Mouse (Mus musculus) central nervous system, embryonic 14 days (tissue): ENCODE data around the gene Ranbp10. TPM values are rescaled to one million over a fixed set of nuclear protein-coding genes. Genes with fewer than 3 reads are reported as not detected.

Experiments
- polyA plus RNA-seq: library from polyadenylated mRNA; depleted of rRNA; stranded (reverse); fragments of >200 nt; gene quantifications from 2 replicates; pipeline ENCODE4 v1.2.3, GENCODE M21; 2012; rRNA removed

Ranbp10 gene
- polyA plus RNA-seq: 33.4 and 35.4 TPM in 2 replicates

DNA sequence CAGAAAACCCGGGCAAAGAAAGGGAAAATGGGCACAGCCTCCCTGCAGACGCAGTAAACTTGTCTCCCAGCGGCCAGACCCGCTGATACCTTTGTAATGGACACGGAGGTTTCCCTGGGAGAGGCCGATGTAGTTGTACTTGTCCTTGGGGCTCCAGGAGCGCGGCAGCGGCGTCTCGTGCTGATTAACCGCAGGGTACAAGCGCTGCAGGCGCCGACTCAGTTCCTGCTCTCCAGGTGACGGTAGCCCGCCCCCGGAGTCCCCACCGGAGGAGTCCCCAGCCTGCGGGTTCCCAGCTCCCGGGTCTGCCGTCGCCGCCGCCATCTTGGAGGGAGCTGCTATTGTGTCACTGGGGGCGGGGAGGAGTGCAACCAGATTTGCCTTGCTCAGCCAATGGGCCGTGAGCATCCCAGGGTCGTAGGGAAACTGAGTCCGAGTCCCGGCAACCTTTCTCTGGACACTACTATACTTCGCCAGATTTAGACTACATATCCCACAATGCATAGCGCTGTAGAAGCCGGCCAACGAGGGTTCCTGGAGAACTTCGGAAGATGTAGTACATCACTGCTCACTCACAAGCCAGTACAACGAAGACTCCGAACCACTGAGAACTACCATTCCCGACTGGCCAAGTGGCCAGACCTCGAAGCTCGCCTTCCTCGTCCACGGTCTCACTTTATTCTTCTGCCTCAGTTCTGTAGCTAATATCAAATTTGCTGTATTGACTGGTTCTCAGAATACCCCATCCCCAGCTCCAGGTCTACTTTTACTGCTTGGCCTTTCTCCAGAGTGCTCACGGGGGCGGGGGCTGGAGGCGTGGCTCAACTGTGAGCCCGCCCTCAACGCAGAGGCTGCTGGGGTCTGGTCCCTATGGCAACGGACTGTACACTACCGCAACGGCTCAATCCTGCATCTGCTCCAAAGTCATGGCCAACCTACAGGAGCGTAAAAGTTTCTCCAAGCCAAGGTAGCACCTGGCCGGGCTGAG is at the start of gene Ranbp10, which contains the start of gene Tsnaxip1:
TSS of gene Ranbp10 (minus strand) at position 490 of the 988 bp plus-strand sequence.
TSS of gene Tsnaxip1 (plus strand) at position 871 of the 988 bp plus-strand sequence.

DNA sequence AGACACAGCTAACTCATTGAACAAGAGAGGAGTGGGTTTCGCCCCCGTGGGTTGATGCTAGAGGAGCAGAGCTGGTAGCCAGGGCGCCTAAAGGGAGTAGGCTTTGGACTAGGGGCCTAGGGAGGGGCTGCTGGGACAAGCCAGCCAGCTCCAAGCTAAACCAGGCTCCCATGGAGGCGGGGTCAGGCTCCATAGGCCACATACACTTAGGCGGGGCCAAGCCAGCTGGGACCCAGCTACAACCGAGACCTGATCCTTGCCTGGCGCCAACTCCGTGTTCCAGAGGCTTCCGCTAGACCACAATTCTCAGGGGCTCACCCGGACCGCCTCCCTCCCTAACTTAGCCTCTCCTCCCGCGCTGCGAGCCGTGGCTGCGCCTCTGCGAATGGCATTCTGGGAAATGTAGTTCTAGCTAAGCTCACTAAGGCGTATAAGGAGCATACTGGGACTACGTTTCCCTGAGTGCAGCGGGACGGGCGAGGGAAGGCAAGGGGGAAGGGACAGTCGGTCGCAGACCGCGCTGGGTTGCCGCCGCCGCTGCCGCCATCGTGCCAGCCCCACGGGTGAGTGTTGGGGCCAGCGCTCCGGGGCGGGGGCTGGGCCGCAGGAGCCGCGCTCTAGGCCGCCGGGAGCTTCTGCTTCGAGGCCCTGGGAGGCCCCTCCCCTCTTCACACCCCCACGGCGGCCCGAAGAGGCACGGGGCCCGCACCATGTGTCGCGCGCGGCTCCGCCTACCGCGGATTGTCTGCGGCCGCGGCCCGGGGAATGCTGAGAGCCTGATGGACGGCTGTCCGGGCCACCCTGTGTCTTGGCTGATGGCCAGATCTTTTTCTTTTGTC is 33.2 kb upstream of the Ranbp10 start, which contains the start of gene Nutf2:
TSS of gene Nutf2 (plus strand) at position 438 of the 839 bp plus-strand sequence.

GRCm38 (mm10) chr8:105854715-105855216 is 27.6 kb upstream of the Ranbp10 start, which contains the start of gene Thap11:
Thap11 (plus strand) TSS chr8:105855132.

DNA sequence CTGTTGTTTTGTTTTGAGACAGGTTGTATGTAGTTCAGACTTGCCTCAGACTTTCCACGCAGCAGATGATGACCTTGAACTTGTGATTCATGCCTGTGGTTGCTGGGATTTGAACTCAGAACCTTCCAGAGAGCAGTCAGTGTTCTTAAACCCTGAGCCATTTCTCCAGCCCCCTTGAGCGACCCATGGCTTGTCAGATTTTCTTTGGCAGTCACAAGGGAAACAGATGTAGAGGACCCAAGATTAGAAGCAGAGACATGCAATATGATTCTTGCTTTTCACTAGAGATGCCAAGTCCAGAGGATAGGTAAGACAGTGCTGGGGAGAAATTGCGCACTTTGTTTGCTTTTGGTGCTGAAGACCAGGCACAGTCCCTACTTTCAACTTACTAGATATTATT is 26.0 kb upstream of the Ranbp10 start, which contains the start of gene Cenpt:
TSS of gene Cenpt (minus strand) at position 101 of the 400 bp plus-strand sequence.

GRCm38 (mm10) chr8:105758277-105759108 is 68.7 kb downstream of the Ranbp10 start, which contains the start of gene Gfod2:
Gfod2 (minus strand) TSS chr8:105758664.

Other genes with a start within 250 kb of the Ranbp10 start
- gene Ripor1, start 222.1 kb downstream of the Ranbp10 start, polyA plus RNA-seq: 26.2 and 29.3 TPM in 2 replicates
- 52.0 and 56.2 TPM in 2 replicates for gene Ctcf, start 190.8 kb downstream of the Ranbp10 start, polyA plus RNA-seq
- gene Agrp, start 190.0 kb downstream of the Ranbp10 start, polyA plus RNA-seq: 0.29 and 0.39 TPM in 2 replicates
- gene Carmil2, start 141.1 kb downstream of the Ranbp10 start, polyA plus RNA-seq: 14.9 and 17.0 TPM in 2 replicates
- 63.0 and 63.9 TPM in 2 replicates for gene Acd, start 126.2 kb downstream of the Ranbp10 start, polyA plus RNA-seq
- gene Pard6a, start 126.2 kb downstream of the Ranbp10 start, polyA plus RNA-seq: 39.2 and 42.0 TPM in 2 replicates
- 0.07 and 0.14 TPM in 2 replicates for gene 4933405L10Rik, start 119.7 kb downstream of the Ranbp10 start, polyA plus RNA-seq
- gene Enkd1, start 119.1 kb downstream of the Ranbp10 start, polyA plus RNA-seq: 30.9 and 31.2 TPM in 2 replicates
- gene Gfod2, start 68.7 kb downstream of the Ranbp10 start, polyA plus RNA-seq: 51.1 and 52.5 TPM in 2 replicates
- 0.51 and 0.74 TPM in 2 replicates for gene Tsnaxip1, start 381 bp upstream of the Ranbp10 start, polyA plus RNA-seq
- 101 and 102 TPM in 2 replicates for gene Cenpt, start 25.9 kb upstream of the Ranbp10 start, polyA plus RNA-seq
- 59.7 and 67.0 TPM in 2 replicates for gene Thap11, start 27.8 kb upstream of the Ranbp10 start, polyA plus RNA-seq
- 236 and 293 TPM in 2 replicates for gene Nutf2, start 33.2 kb upstream of the Ranbp10 start, polyA plus RNA-seq
- 76.2 and 83.8 TPM in 2 replicates for gene Edc4, start 53.5 kb upstream of the Ranbp10 start, polyA plus RNA-seq
- 1.2 and 1.3 TPM in 2 replicates for gene Nrn1l, start 66.2 kb upstream of the Ranbp10 start, polyA plus RNA-seq
- gene Pskh1, start 73.1 kb upstream of the Ranbp10 start, polyA plus RNA-seq: 19.6 and 25.0 TPM in 2 replicates
- gene Ctrl, start 106.5 kb upstream of the Ranbp10 start, polyA plus RNA-seq: 6.8 and 7.4 TPM in 2 replicates
- 47.3 and 56.2 TPM in 2 replicates for gene Psmb10, start 111.1 kb upstream of the Ranbp10 start, polyA plus RNA-seq
- gene Lcat, start 116.0 kb upstream of the Ranbp10 start, polyA plus RNA-seq: 2.5 and 4.5 TPM in 2 replicates
- gene Slc12a4, start 138.7 kb upstream of the Ranbp10 start, polyA plus RNA-seq: 15.2 and 30.7 TPM in 2 replicates
- not detected in 2 replicates for gene Dpep3, start 152.1 kb upstream of the Ranbp10 start, polyA plus RNA-seq
- 21.1 and 25.0 TPM in 2 replicates for gene Dus2, start 164.0 kb upstream of the Ranbp10 start, polyA plus RNA-seq
- not detected in 2 replicates for gene Dpep2nb, start 178.6 kb upstream of the Ranbp10 start, polyA plus RNA-seq
- gene Ddx28, start 184.5 kb upstream of the Ranbp10 start, polyA plus RNA-seq: 13.3 and 13.7 TPM in 2 replicates
- gene Nfatc3, start 231.5 kb upstream of the Ranbp10 start, polyA plus RNA-seq: 11.4 and 13.4 TPM in 2 replicates